Mouse (Mus musculus) olfactory bulb, adult 2 months (tissue): ENCODE measurements around the gene Btbd17.

ENCODE experiments used
- CTCF ChIP-seq: fragments of 200-500 bp; IDR thresholded peaks from 2 replicates; pipeline ENCODE4 v1.5.1; 2012; ENCODE audit warnings: low read depth, mild to moderate bottlenecking, low read length, moderate library complexity; ENCODE audit not compliant: insufficient read depth
- POLR2A ChIP-seq: fragments of 200-500 bp; IDR thresholded peaks from 2 replicates; pipeline ENCODE4 v1.6.1; 2012; ENCODE audit warnings: mild to moderate bottlenecking, low read depth, low read length, moderate library complexity; ENCODE audit not compliant: insufficient read depth

GRCm38 (mm10) chr11:114786326-114786725 lies 9.4 kb downstream of the Btbd17 start:
- no peak for TF ChIP-seq POLR2A
- no peak for TF ChIP-seq CTCF
